Mouse (Mus musculus): ENCODE data around the gene Shbg.
"Not testable (repeated sequence)": the region's sequence is repeated elsewhere in the genome, so short reads cannot be mapped to it uniquely, and the experiment has no call there.

Gene Shbg

DNA sequence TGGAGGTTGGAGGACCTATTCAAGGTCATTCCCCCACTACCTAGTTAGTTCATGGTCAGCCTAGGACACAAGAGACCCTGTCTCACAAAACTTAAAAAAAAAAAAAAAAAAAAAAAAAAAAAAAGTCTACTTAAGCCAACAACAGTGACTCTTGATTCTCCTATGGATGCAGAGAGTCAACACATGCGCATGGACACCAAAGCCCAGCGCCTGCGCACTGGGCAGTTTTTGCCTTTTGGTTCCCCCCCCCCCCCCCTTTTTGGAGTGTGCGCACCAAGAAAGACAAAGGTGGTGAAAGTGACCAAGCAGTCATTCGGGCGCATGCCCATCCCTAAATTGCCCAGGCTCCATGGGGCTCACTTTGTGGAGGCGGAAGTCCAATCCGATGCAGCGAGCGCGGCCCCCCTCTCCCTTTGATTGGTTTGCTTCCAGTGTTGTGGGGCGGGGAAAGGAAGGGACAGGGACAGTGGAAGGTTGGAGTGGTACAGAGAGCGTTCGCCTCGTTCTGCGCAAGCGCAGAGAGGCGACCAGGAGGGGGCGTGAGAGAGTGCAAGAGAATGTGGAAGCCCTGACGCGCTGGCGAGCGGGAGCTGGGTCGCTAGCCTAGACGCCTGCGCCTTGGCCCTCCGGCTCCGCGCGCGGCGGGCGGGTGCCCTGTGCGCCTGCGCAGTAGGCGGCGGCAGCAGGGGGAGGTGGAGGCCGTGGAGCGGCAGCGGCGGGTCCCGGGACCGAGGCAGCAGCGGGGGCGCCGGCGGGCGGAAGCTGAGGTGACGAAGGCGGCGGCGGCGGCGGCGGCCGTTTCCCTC is 14.8 kb upstream of the Shbg start, which contains the start of gene Fxr2:
Fxr2 (plus strand) TSS at position 707 of the 806 bp plus-strand sequence.
- DNase-seq (ENCODE audit: low read depth, low spot score), result peak; percentile 99

DNA sequence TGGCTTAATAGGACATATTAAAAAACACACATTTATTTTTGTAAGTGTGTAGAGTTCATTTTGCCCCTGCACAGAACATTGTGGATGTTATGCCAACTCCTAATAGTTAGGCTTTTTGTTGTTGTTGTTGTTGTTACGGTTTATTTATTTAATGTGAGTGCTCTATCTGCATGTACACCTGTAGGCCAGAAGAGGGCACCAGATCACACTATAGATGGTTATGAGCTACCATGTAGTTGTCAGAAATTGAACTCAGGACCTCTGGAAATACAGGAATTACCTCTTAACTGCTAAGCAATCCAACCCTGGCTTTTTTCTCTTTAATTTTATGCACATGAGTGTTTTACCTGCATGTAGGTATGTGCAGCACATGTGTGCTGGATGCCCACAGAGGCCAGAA is 12.1 kb upstream of the Shbg start:
- peak; percentile 81 for DNase-seq (ENCODE audit: low read depth, low spot score)

DNA sequence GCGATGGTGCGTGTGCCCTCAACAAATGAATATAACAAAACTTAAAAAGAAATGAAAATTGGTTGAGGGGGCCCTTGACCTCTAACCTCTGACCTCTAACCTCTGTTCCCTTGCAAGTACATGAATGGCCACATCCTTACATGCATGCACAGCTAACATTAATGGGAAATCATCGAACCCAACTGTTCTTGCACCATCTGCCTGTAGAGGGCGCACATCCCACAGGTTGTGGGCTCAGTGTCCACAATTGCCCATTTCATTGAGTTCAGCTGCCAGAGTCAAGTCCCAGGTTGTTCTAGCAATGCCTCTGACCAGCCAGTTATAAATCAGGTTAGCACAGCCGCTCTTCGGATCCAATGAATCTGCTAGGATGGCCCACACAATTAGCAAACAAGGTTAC is 10.6 kb upstream of the Shbg start:
- peak; percentile 87 for DNase-seq (ENCODE audit: low read depth, low spot score)

DNA sequence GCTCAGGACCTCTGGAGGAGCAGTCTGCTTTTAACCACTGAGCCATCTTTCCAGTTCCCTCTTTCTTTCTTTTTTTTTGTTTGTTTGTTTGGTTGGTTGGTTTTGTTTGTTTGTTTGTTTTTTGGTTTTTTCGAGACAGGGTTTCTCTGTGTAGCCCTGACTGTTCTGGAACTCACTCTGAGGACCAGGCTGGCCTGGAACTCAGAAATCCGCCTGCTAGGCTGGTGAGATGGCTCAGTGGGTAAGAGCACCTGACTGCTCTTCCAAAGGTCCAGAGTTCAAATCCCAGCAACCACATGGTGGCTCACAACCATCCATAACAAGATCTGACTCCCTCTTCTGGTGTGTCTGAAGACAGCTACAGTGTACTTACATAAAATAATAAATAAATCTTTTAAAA is 6.6 kb upstream of the Shbg start:
- not testable (repeated sequence) for DNase-seq (ENCODE audit: low read depth, low spot score)

DNA sequence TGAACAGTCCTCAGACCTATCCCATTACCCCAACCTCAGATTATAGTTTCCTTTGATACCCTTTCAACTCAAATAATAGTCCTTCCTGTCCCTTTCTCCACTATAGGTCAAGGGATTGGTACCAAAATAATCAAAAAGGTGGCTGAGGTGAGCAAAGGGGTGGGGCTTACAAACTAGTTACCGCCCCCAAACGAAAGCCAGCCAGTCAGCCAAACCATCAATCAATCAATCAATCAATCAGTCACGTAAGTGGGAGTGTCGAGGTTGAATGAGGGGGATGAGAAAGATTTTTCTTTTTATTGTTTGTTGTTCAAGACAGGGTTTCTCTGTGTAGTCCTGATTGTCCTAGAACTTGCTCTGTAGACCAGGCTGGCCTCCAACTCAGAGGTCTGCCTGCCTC is 5.3 kb upstream of the Shbg start:
- no peak for DNase-seq (ENCODE audit: low read depth, low spot score)

DNA sequence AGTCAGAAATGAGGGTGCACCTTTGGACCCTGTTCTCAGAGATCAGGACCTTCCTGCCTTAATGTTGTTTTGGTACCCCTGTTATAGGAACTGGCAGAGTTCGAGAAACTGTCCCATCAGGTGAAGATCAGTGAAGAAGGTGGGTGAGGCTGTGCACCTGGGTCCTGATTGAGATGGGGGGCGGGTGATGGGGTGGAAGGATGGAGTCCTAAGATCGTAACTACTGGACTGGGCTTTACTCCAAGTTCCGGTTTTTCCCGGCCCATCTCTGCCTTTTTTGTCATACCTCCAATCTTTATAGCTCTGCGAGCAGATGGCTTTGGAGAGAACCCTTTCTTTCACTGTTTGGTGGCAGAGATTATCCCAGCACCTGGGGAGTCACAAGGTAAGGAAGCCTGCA is 4.7 kb upstream of the Shbg start:
- no peak for DNase-seq (ENCODE audit: low read depth, low spot score)

DNA sequence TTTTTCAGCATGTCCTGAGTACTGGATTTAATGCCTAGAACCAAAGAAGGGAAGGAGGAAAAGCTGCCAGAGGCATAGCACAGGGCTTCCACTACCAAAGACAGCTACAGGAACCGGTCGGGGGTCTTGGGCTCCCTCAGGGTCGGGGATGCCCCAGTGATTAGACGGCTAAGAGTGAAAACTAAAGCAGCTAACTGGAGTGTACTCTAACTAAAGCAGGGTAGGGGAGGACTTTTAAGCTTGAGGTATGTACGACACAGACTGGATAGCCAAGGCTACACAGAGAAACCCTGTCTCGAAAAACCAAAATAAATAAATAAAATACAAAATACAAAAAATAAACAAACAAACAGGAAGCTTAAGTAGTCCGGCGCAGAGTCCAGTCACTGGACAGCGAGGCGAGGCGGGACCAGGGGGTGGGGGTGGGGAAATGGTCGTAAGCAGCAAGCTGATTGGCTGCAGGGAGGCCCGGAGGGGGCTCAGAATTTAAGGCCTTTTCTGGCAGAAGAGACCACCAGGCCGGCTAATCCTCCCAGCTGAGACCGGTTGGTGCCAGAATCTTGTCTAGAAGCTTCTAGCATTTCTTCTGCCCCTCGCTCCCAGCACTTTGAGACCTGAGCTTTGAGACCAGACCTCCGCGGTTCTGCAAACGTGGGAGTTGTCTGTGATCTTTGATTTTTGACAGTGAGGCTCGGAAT is 4.0 kb upstream of the Shbg start, which contains the start of gene Sat2:
Sat2 (plus strand) TSS at position 454 of the 698 bp plus-strand sequence.
- no peak for DNase-seq (ENCODE audit: low read depth, low spot score)

DNA sequence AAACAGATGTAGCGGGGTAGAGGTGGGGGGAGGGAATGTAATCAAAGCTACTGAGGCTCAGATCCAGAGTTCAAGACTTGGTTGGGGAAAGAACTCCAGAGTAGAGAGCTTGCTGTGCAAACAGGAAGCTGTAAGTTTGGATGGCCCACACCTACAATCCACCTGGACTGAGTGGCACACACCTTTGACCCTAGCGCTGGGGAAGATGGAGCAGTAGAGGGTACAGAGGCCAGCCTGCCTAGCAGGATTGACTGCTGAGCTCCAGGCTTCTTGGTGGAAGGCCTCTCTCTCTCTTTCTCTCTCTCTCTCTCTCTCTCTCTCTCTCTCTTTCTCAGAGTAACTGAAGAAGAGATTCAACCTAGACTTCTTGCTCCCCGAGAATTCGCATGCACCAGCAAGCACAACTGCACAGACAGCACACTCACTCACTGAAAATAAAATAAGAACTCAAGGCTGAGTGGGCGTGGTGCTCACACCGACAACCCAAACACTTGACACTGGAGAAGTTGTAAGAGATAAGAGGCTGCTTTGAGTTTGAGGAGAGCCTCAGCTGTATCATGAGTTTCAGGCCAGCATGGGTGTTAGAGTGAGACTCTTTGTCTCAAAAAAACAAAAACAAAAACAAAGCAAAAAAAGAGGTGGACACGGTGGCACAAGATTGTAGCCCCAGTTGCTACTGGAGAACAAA is 2.8 kb upstream of the Shbg start:
- no peak for DNase-seq (ENCODE audit: low read depth, low spot score)

DNA sequence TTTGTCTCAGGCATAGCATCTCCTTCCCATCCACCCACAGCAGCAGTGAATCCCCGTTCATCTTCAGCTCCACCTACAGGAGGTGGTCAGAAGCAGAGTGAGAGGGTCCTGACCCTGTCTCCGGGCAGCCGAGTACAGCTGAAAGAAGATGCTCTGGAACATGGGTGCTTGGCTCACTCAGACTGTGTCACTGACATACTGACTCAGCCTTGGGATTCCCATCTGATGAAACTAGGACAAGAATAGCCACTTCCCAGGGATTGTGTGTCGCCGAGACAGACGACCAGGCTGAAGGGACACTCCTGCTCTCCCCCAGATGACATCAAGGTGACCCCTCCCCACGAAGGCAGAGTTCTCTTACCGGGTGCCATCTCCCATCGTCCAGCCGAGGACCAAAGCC is 924 bp downstream of the Shbg start:
- no peak for DNase-seq (ENCODE audit: low read depth, low spot score)

DNA sequence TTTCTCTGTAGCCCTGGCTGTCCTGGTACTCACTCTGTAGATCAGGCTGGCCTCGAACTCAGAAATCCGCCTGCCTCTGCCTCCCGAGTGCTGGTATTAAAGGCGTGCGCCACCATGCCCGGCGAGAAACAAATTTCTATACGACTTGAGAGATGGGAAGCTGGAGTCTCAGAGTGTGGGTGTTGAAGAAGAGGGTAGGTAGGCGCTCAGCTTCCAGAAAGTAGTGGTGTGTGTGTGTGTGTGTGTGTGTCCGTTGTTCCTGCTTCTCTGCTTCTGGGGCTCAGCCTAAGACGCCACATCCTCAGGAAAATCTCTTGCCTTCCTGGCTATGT is 3.5 kb downstream of the Shbg start:
- not testable (repeated sequence) for DNase-seq (ENCODE audit: low read depth, low spot score)

DNA sequence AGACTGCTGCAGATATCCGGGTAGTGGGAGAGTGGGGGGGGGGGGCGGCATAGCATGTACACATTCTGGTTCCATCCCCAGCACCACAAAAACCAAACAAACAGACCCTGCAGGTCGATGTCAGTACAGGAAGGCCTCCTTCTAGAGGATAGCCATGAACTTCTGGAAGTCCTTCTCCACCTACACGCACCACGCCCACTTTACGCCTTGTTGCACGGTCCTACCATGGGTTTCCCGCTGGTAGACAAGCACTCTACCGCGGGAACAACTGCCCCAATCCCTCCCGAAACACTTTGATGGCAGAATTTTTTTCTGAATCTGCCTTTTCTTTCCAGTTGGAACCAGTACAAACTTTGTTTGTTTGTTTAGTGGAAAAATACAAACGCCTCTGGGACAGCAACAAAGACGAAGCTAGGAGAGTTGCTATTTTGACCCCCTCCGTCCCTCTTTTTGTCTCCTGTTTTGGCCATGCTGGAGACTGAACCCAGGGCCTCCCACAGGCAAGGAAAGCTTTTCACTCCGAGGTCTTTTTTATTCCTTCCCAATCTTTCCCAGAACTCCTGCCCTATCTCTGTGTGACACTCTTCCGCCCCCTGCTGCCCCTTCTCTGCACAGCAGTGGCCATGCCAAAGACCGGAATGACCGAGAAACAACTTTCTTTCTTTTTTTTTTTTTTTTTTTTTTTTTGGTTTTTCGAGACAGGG is 4.0 kb downstream of the Shbg start:
- DNase-seq (ENCODE audit: low read depth, low spot score), result peak; percentile 62

DNA sequence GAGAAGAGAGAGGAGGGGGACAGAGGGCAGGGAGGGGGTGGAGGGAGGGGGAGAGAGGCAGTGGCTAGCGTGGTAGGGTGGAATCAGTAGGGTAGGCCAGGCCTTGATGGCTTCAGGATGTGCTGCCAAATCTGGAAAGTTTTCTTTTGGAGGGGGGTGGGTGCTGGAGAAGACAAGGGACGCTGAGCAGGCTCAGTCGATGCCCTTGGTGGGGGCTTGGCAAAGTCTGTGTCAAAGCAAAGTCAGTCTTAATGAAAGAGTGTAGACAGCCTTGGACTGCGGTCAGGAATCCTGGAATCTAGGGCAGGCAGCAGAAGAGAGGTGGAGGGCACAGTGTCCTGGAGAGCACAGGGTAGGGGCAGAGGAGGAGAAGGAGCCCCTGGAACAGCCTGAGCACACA is 6.8 kb downstream of the Shbg start:
- DNase-seq (ENCODE audit: low read depth, low spot score), result no peak

DNA sequence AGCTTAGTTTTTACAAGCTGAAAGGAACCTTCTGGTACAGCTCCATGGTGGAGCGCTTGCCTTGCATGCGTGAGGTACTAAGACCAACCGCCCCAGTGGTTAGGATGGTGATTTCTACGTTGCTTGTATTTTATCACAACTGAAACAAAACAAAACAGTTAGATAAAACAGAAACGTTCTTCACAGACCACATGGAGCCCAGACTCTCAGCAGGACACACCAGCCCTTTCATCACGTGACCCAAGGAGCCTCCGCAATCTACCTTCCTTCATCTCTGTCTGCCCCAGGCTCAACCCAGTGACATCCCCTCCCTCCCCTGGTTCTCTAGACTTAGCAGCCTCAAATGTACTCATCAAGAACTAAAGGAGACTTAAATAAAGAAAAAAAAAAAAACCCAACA is 8.3 kb downstream of the Shbg start:
- DNase-seq (ENCODE audit: low read depth, low spot score), result no peak

DNA sequence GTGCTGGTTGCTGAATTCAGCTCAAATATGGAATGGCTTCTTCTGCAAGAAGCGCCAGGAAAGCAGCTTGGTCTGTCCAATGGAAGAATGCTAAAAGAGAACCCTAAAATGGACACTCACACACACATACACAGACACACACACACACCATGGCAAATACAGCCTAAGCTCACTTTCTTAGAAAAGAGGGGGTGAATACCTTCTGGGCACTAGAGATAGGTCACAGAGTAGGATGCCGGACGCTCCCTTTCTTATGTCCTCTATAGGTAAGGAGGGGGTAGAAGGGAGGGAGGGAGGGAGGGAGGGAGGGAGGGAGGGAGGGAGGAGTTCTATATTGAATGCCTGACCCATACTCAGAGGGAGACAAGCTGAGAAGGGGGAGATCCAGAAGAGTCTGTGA is 9.2 kb downstream of the Shbg start:
- DNase-seq (ENCODE audit: low read depth, low spot score), result no peak

DNA sequence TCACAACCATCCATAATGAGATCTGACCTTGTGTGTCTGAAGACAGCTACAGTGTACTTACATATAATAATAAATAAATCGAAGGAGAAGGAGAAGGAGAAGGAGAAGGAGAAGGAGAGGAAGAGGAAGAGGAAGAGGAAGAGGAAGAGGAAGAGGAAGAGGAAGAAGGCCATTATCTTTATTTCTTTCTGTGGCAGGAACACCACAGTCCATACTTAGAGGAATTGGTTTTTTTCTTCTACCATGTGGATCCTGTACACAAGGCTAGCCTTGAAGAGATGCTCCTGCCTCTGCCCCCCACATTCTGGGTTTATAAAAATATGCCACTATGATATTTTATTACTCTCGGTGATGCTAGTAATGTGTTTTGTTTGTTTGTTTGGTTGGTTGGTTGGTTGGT is 10.9 kb downstream of the Shbg start:
- DNase-seq (ENCODE audit: low read depth, low spot score), result no peak

DNA sequence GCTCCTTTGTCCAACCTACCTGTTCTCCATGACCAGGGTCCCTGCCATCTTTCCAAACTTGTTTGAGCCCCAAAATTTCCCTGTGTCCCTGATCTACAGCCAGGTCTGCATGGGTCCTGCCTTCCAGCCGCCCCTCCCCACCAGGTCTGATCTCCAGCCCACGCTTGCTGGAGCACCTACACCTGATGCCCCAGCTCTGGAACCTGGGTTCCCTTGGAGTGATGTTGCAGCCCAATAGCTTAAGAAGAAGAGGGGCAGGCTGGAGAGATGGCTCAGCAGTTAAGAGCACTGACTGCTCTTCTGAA is 11.3 kb downstream of the Shbg start:
- DNase-seq (ENCODE audit: low read depth, low spot score), result no peak

DNA sequence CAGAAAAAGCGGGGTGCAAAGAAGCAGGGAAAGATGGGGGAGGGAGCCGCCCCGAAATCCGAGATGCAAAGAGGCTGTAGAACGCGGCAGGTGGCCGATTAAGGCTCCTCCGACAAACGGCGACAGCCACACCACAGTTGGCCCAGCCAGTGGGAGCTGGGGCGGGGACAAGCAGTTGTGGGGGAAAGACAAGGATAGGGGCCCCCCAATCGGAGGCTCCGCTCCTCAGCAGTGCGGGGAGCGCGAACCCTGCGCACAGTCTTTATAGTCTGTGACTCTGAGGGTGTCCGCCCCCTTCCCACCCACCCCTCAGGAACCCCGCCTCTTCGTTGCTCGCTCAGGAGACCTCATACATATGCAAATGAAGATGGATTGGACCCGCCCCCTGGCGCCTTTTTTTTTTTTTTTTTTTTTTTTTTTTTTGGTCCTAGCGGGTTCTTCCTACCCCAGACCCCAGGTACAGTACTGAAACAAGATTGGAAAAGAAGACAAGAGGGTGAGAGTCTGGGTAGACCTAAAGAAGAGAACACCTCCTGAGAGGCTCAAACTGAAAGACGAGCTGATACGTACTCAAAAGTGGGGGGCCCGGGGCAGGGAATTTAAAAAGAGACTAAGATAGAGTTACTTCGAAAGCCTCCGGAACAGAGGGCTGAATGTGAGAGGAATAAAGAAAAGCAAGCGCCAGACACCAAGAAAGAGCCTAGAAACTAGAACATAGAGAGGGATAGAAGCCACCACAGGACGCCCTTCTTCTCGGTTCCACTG is 11.8 kb downstream of the Shbg start, which contains the start of gene Atp1b2:
Atp1b2 (minus strand) TSS at position 217 of the 765 bp plus-strand sequence.
- peak; percentile 79 for DNase-seq (ENCODE audit: low read depth, low spot score)

DNA sequence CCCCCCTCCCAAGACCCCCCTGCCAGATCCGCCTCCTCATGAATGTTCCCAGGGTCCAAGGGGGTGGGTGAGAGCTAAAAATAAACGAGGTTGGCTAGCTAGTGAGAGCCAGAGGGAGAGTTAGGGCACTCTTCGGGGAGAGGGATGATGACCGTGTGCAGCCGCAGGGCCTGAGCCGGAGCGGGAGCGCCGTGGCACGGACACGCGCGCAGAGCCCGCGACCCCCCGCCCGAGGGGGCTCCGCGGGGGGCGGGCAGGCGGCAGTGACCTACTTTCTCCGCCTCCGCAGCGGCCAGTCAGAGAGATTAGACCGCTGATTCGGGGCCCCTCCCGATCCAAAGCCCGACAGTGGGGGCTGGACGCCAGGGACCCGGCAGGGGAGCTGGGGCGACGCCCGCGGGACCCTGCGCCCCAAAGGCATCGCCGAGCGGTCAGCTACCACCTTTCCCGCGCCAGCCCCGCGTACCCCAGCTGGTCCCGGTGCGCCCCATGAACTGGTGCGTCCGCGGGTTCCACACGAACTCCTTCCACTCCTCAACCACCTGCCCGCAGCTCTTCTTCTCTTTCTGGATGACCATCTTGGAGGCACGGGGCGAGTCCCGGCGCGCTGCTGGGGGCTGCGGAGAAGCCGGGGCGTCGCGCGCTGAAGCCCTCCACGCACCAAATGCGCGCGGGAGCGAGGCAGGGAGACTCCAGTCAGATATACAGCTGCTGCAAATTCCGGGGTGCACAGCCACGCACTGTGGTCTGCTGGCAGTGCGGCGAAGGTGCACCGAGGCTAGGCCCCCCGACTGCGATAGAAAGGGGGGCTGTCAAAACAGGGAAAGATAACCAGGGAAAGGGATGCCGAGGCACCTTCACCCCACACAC is 12.7 kb downstream of the Shbg start:
- DNase-seq (ENCODE audit: low read depth, low spot score), result peak; percentile 27

DNA sequence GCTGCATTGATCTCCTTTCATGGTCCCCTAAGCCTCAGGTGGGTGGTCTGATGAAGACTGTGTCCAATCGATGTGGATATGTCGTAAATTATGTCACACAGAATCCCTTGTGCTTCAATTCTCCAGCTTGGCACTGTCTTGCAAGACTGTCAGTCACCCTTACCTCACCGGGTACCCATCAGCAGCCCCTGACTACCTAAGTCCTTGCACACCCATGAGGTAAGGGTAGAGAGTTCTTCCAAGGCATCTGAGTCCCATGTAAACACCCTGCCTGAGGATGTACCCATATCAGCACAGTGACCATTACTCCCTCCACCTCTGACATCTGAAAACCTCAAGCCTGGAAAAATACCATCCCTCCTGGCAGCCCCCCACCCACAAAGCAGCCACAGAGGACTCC is 13.4 kb downstream of the Shbg start:
- DNase-seq (ENCODE audit: low read depth, low spot score), result no peak

DNA sequence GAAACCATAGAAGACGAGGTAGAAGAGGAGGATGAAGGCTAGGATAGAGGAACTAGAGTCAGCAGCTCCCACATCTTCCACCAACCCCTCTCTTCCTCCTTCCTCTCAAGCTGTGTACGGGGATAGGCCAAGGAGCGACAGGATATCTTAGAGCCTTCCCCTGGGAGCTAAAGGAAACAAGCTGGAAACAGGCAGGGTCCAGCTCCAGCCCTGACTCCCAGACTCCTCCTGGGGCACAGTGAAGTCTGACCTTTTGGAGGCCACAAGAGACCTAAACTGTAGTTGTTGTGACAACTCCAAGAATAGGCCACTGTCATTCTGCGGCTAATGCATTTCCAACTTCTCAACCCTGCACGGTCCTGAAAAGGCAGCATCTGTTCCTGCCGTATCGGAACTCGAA is 14.2 kb downstream of the Shbg start:
- DNase-seq (ENCODE audit: low read depth, low spot score), result no peak
